Mouse (Mus musculus): ENCODE results near the gene Brpf3. TPM values are rescaled to one million over a fixed set of nuclear protein-coding genes. Genes with fewer than 3 reads are reported as not detected.

Brpf3 gene
- polyA plus RNA-seq, 1 experiment from 2014 or later: 14.0 TPM

Other genes with a start within 250 kb of the Brpf3 start
- not detected in 2 replicates for gene Clps, start 240.3 kb upstream of the Brpf3 start, polyA plus RNA-seq (2016; fragmentation: Nextera tagmentation; extraction: Ambion mirVana)
- gene Lhfpl5, start 225.4 kb upstream of the Brpf3 start, polyA plus RNA-seq (2016; fragmentation: Nextera tagmentation; extraction: Ambion mirVana): 0.39 and 0.55 TPM in 2 replicates
- 106 and 110 TPM in 2 replicates for gene Srpk1, start 178.4 kb upstream of the Brpf3 start, polyA plus RNA-seq (2016; fragmentation: Nextera tagmentation; extraction: Ambion mirVana)
- gene Slc26a8, start 110.9 kb upstream of the Brpf3 start, polyA plus RNA-seq (2016; fragmentation: Nextera tagmentation; extraction: Ambion mirVana): 0.49 TPM in 1 of 2 replicates, not detected in the other
- gene Mapk14, start 109.8 kb upstream of the Brpf3 start, polyA plus RNA-seq (2016; fragmentation: Nextera tagmentation; extraction: Ambion mirVana): 47.5 and 50.7 TPM in 2 replicates
- 3.9 and 4.0 TPM in 2 replicates for gene AC170998.1, start 75.0 kb upstream of the Brpf3 start, polyA plus RNA-seq (2016; fragmentation: Nextera tagmentation; extraction: Ambion mirVana)
- 8.2 and 8.6 TPM in 2 replicates for gene Mapk13, start 31.8 kb upstream of the Brpf3 start, polyA plus RNA-seq (2016; fragmentation: Nextera tagmentation; extraction: Ambion mirVana)
- 0.03 and 0.04 TPM in 2 replicates for gene Pnpla1, start 57.3 kb downstream of the Brpf3 start, polyA plus RNA-seq (2016; fragmentation: Nextera tagmentation; extraction: Ambion mirVana)
- 0.05 and 0.10 TPM in 2 replicates for gene 4930539E08Rik, start 114.2 kb downstream of the Brpf3 start, polyA plus RNA-seq (2016; fragmentation: Nextera tagmentation; extraction: Ambion mirVana)
- gene Pxt1, start 142.8 kb downstream of the Brpf3 start, polyA plus RNA-seq (2016; fragmentation: Nextera tagmentation; extraction: Ambion mirVana): 0.24 and 0.45 TPM in 2 replicates
- gene Kctd20, start 150.9 kb downstream of the Brpf3 start, polyA plus RNA-seq (2016; fragmentation: Nextera tagmentation; extraction: Ambion mirVana): 121 and 129 TPM in 2 replicates
- 116 and 131 TPM in 2 replicates for gene Stk38, start 206.9 kb downstream of the Brpf3 start, polyA plus RNA-seq (2016; fragmentation: Nextera tagmentation; extraction: Ambion mirVana)
- gene Srsf3, start 231.5 kb downstream of the Brpf3 start, polyA plus RNA-seq (2016; fragmentation: Nextera tagmentation; extraction: Ambion mirVana): 820 and 832 TPM in 2 replicates